Mouse (Mus musculus): ENCODE data around the gene Minpp1. TPM values are rescaled to one million over a fixed set of nuclear protein-coding genes. Genes with fewer than 3 reads are reported as not detected.

The Minpp1 gene
- polyA plus RNA-seq, 1 experiment: 19.3 TPM

DNA sequence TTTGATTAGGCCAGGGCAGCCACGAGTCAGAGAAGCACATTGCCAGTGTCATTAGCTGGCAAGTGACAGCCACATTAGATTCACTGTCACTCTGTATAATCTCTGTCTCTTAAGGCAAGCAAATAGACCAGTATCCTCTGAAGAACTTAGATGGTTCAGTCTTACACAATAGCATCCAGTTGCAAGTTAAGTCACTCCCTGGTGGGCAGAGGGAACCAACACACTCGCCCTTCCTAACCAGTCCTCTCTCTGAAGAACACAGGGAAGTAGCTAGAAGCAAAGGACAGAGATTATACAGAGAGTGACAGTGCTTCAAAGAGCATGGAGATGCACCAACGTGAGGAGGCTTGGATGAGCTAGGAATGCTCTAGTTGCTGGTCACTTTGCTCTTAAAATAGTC, 67.7 kb downstream of the Minpp1 start:
- Histone ChIP-seq H3K9me3 (ENCODE audit: control insufficient read depth, low read length) (no peaks in the 10 kb centered on the region), H3K4me3 (replicated peaks) (no peak overlapping the region)
- TF ChIP-seq TAL1 (IDR thresholded peaks at IDR 0.05; ENCODE audit: low read length) (no peak), GATA1 (IDR thresholded peaks at IDR 0.05; ENCODE audit: low read length) (no peak)

DNA sequence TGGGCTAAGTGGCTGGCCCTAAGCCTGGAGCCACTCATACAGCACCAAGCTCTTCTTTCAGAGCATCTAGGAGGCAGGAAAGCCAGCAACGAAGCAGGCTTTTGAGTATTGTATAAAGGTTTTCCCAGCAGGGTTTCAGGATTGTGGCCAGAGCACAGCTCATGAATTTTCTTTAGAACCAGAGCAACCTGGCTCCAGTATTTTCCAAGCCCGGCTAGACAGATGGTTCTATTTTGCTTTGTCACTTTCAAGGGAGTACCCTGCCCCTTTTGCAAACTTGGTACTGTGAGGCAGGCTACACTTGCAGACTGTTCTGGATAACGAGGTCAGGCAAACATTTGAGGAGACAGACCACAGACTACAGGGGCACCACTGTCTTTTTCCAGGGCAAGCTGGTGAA, 69.7 kb downstream of the Minpp1 start:
- H3K4me3 ChIP-seq (replicated peaks): no peak overlapping the region
- H3K9me3 ChIP-seq (ENCODE audit: control insufficient read depth, low read length): no peaks in the 10 kb centered on the region
- no peaks in the 10 kb centered on the region for H3K27me3 ChIP-seq (ENCODE audit: control insufficient read depth)
- TF ChIP-seq TAL1 (IDR thresholded peaks at IDR 0.05; ENCODE audit: low read length) (no peak), GATA1 (IDR thresholded peaks at IDR 0.05; ENCODE audit: low read length) (no peak)
- H3K36me3 ChIP-seq (ENCODE audit: control insufficient read depth): no peaks in the 10 kb centered on the region
- no peaks in the 10 kb centered on the region for H3K4me1 ChIP-seq (ENCODE audit: control insufficient read depth)

More for the DNA sequence above, 67.7 kb downstream of the Minpp1 start:
- no peaks in the 10 kb centered on the region for H3K27me3 ChIP-seq (ENCODE audit: control insufficient read depth)
- H3K4me1 ChIP-seq (ENCODE audit: control insufficient read depth): no peaks in the 10 kb centered on the region
- no peaks in the 10 kb centered on the region for H3K36me3 ChIP-seq (ENCODE audit: control insufficient read depth)

Other genes starting within 250 kb of the Minpp1 start
- gene Sgms1, start 96.1 kb upstream of the Minpp1 start, polyA plus RNA-seq (2012): 0.22 and 0.28 TPM in 2 replicates
- gene Rpl9-ps6, start 19.2 kb upstream of the Minpp1 start, polyA plus RNA-seq (2012): 0.13 and 0.31 TPM in 2 replicates
- gene Papss2, start 110.0 kb downstream of the Minpp1 start, polyA plus RNA-seq (2012): 0.01 TPM in 1 of 2 replicates, not detected in the other

All from erythroblast, embryonic 14.5 days (primary cell).